Mouse (Mus musculus) cortical plate, adult 2 months (tissue): ENCODE results near the gene Plbd2. TPM values are rescaled to one million over a fixed set of nuclear protein-coding genes. Genes with fewer than 3 reads are reported as not detected.

Source experiments
- H3K27ac ChIP-seq: fragments of 200-500 bp; 2 replicates; pipeline ENCODE4 v1.5.1; 2012; ENCODE audit warnings: low read length, control low read depth, inconsistent platforms; ENCODE audit not compliant: insufficient read depth
- H3K4me1 ChIP-seq: fragments of 200-500 bp; 2 replicates; pipeline ENCODE4 v1.6.1; 2011; ENCODE audit warnings: low read length; ENCODE audit not compliant: control insufficient read depth, insufficient read depth
- H3K4me3 ChIP-seq: fragments of 200-500 bp; 2 replicates; pipeline ENCODE4 v1.5.1; 2011; ENCODE audit warnings: mild to moderate bottlenecking, low read length, control low read depth; ENCODE audit not compliant: insufficient read depth
- CTCF ChIP-seq: fragments of 200-500 bp; IDR thresholded peaks from 2 replicates; pipeline ENCODE4 v1.5.1; 2011; ENCODE audit warnings: mild to moderate bottlenecking, control low read depth, low read length; ENCODE audit not compliant: insufficient read depth; ENCODE audit errors: extremely low read depth
- POLR2A ChIP-seq: fragments of 200-500 bp; IDR thresholded peaks from 2 replicates; pipeline ENCODE4 v1.6.1; 2011; ENCODE audit warnings: mild to moderate bottlenecking, low read length, control low read depth; ENCODE audit not compliant: insufficient read depth; ENCODE audit errors: extremely low read depth
- polyA plus RNA-seq: library from polyadenylated mRNA; depleted of rRNA; stranded (reverse); fragments of >200 nt; gene quantifications from 2 replicates; pipeline ENCODE4 v1.2.3, GENCODE M21; 2012; rRNA removed

Gene Plbd2
- polyA plus RNA-seq: 53.3 and 54.7 TPM in 2 replicates

DNA sequence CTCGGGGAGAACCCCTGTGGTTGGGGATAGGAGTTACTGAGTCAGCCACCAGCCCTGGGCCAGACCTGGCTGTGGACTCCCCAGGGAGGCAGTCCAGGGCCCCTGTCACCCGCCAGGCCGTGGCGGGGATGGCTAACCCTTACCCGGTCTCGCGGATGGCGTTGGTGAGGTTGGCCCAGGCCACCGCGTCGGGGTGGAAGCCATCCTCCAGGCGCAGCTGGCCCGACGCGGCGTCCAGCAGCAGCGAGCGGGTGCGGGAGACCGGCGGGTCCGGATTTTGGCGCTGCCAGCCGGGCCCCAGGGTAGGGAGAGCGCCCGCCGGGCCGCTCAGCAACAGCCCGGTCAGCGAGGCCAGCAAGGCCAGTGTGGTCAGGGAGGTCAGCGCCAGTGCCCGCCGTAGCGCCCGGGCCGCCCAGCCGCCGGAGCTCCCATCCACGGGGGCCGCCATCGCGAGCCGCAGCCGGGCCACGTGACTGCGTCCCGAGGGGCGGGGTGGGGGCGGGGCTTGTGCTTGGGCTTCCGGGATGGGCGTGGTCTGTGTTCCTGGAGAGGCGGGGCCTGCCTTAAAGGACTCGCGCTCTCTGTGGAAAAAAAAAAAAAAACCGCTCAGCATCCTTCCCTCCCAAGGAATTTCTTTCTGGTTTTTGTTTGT, at the start of gene Plbd2:
Gene Plbd2 (minus strand): TSS at position 482 of the 652 bp plus-strand sequence.
- Histone ChIP-seq H3K4me3 (peak within 1 kb of the TSS; percentile 73), H3K4me1 (no peaks in the 10 kb centered on the region), H3K27ac (peak within 1 kb of the TSS; percentile 59)
- TF ChIP-seq CTCF (no peak), POLR2A (0 out of 2 replicates have a peak, but pooled peaks have one; percentile 30)

DNA sequence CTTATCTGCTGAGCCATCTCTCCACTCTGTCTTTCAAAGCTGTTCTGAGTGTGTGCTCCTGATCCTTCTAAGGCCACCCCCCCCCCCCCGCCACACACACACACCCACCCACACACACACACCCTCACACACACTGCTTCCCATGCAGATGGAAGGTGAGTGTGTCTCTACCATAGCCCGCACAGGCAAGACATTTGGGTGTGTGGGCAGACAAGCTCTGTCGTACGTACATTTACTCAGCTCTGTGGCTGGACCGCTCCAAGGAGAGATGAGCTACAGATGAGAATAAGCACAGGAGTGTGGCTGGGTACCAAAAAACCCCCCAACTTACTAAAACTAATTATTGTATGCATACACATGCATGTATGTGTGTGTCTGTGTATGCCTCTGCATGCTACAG, 47.2 kb upstream of the Plbd2 start:
- no peaks in the 10 kb centered on the region for H3K4me1 ChIP-seq
- H3K4me3 ChIP-seq: no peak overlapping the region
- TF ChIP-seq POLR2A (no peak), CTCF (no peak)
- H3K27ac ChIP-seq: no peak overlapping the region

DNA sequence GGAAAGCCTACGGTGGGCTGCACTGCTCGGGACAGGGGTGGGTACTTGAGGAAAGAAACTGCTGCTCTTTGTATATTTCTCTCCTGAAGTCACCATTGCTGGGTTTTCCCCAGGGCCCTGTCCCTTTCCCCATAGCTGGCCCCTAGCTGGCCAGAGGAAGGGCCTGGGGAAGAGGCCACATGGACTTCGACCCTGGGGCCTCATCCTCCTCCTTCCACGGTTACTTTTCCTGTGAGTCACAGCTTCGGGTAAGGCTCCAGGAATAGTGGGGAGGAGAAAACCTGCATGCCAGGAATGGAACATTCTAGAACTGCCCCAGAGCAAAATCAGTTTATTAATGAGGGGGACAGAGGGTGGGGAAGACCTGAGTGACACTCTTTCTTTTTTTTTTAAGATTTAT, 46.7 kb upstream of the Plbd2 start:
- Histone ChIP-seq H3K27ac (no peak overlapping the region), H3K4me3 (no peak overlapping the region), H3K4me1 (no peaks in the 10 kb centered on the region)
- TF ChIP-seq POLR2A (no peak), CTCF (no peak)

DNA sequence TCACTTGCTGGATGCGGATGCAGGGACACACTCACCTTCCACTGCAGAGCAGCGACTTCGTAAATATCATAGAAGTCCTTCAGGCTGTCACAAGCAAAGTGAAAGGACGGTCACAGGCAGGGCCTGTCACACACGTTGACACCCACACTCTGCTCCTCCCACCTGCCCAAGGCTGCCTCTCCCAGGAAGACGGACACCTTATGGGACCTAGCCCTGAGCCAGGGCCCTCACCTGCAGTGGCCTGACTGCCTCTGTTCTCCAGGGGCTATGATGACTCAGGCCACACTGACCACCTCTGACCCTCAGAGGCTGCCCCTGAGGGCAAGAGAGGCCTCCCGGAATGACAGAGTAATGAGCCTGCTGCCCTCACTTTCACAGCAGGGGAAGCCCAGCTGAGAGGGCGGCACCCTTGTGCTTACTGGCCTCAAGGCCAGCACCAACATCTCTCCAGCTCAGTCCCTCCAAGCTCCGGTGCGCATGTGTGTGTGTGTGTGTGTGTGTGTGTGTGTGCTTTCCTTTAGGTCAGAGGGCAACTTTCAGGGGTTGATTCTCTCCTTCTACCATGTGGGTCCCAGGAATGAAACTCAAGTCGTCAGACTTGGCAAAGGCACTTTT, 44.9 kb upstream of the Plbd2 start:
- no peak for TF ChIP-seq CTCF
- no peak for TF ChIP-seq POLR2A
- H3K27ac ChIP-seq: no peak overlapping the region
- no peaks in the 10 kb centered on the region for H3K4me1 ChIP-seq
- no peak overlapping the region for H3K4me3 ChIP-seq

DNA sequence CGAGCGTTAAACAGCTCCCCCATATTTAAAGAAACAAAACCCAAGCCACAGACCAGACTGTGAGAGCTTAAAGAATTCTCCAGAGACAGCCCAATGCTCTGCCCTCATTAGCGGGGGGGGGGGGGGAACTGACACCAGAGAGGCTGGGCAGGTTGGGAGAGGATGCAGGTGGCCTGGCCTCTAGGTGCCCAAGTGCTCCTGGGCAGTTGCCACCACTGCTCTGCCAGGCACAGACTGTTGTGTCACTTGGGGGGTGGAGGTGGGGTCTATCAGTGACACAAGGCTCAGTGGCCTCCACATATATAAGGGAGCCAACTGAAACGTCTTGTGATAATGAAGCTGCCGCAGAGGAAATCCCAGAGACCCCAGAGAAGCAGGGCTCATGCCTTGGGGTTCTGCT, 33.2 kb upstream of the Plbd2 start:
- Histone ChIP-seq H3K4me3 (no peak overlapping the region), H3K4me1 (peaks cover 3% of the 10 kb centered on the region; the same call in 1 of the 2 replicates), H3K27ac (no peak overlapping the region)
- no peak for TF ChIP-seq POLR2A
- no peak for TF ChIP-seq CTCF

DNA sequence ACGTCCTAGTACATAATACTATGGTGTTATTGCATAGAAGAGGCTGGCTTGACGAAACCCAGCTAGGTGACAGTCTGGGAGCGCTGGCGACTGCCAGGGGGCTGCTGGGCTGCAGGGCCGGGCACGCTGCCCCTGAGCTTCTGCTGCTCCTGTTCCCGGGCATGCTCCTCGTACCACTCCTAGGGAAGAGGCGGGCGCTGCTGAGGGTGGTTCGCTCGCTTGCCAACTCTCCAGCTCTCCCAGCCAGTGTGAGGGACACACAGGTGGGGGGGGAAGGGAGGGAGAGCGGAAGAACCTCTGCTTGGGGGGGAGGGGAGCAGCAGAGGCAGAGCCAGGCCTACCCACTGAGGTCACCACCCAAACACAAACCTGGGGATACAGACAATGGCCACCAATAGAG, 32.6 kb upstream of the Plbd2 start:
- H3K4me1 ChIP-seq: peaks cover 3% of the 10 kb centered on the region; the same call in 1 of the 2 replicates
- no peak overlapping the region for H3K27ac ChIP-seq
- TF ChIP-seq POLR2A (no peak), CTCF (no peak)
- no peak overlapping the region for H3K4me3 ChIP-seq

DNA sequence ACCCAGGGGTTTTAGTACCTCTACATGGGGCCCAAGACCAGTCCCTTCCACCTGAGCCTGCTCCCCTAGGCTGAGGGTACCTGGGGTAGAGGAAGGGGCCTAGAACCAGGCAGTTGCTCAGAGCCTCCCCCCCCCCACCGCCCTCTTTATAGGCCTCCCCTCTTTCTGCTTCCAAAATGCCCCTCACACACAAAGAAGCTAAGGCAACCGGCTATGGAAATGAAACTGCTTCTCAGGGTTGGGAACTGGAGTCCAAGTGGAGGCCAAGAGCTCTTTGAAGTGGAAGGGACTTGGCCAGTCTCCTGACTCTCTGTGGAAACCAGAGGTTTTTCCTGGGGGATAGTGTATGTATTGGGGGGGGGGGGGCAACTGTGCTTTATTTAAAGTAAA, 31.3 kb upstream of the Plbd2 start:
- TF ChIP-seq POLR2A (no peak), CTCF (no peak)
- H3K4me3 ChIP-seq: no peak overlapping the region
- H3K27ac ChIP-seq: peak overlapping the region; percentile 66; the same call in 1 of the 2 replicates
- peaks cover 3% of the 10 kb centered on the region; the same call in 1 of the 2 replicates for H3K4me1 ChIP-seq

DNA sequence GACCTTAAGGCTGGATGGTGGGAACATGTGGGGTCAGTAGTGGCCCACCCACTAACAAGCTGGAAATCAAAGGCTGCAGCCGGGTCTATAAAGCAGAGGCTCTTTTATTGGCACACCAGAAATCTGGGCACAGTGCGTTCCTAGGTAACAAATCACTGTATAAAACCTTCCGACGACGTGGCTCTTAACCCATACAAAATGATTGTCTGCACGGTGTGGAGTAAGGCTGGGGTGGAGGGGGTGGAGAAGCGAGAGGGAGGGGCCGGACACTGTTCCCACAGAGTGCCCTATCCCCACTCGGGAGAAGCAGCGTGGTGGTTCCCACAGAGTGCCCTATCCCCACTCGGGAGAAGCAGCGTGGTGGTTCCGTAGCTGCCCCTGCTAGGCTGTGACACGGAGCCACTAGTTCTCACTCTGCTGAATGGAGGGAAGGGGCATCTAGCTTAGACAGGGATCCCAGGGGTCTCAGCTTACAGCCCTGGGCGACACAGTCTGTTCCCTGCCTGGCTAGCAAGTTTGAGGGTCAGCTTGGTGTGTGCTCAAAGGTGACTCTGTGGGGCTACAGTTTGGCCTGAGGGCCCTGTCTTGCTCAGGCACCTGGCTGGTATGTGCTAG, 30.8 kb upstream of the Plbd2 start:
- Histone ChIP-seq H3K27ac (peak overlapping the region; percentile 66; the same call in 1 of the 2 replicates), H3K4me1 (peaks cover 3% of the 10 kb centered on the region; the same call in 1 of the 2 replicates), H3K4me3 (no peak overlapping the region)
- no peak for TF ChIP-seq POLR2A
- no peak for TF ChIP-seq CTCF

DNA sequence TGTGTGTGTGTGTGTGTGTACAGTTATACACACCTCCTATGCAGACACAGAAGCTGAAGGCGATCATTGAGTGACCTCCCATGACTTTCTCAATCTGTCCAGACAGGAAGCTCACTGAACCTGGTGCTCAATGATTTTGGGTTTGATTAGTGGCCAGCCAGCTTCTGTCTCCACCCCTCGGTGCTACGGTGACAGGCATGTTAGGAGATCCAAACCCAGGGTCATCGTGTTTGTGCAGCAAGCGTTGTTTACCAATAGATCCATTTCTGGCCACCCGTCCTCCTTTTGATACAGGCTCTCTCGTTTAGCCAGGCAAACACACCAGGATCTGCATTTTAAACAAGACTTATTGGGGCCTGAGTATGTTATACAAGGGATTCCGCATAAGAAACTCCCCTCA, 28.2 kb upstream of the Plbd2 start:
- no peak overlapping the region for H3K4me3 ChIP-seq
- peaks cover 3% of the 10 kb centered on the region; the same call in 1 of the 2 replicates for H3K4me1 ChIP-seq
- no peak for TF ChIP-seq CTCF
- TF ChIP-seq POLR2A: no peak

DNA sequence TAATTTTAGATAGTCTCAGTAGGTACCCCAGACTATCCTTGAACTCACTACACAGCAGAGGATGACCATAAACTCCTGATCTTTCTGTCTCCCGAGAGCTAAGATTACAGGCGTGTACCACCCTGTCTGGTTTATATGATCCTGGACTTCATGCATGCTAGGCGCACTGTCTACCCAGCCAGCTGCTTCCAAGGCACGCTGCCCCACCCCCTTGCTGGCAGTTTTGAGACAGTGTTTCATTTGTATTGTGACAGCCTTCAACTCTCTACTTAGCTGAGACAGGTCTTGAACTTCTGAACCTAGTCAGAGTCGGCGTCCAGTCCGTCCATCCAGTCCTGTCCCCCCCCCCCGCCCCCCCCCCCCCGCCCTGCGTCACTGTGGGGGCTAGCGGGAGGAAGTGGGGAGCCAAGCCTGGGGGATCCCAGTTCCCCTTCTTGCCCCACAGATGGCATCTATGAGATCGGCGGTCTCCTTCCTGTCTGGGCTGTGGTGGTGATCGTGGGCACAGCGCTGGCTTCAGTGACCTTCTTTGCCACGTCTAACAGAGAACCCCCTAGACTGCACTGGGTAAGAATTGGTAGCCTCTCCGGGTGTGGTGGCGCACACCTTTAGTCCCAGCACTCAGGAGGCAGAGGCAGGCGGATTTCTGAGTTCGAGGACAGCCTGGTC, 24.0 kb upstream of the Plbd2 start:
- TF ChIP-seq CTCF (no peak), POLR2A (no peak)
- H3K4me3 ChIP-seq: no peak overlapping the region
- H3K27ac ChIP-seq: no peak overlapping the region
- H3K4me1 ChIP-seq: no peaks in the 10 kb centered on the region

More for the DNA sequence above, 28.2 kb upstream of the Plbd2 start:
- H3K27ac ChIP-seq: no peak overlapping the region
